Comparison of ENCODE assay signal across 23 mouse cellular contexts in genomic region chr10:77666342-77666741, GRCm38 (mm10). TPM values are rescaled to one million over a fixed set of nuclear protein-coding genes. Genes with fewer than 3 reads are reported as not detected.
DNase-seq lines count a peak whose midpoint lies in the region; ATAC-seq and TF ChIP-seq lines count a peak whose summit lies in the region.
"Had no signal": no experiment of that assay in that cellular context is flagged by ENCODE, and none has a peak within 500 bp of the region (broad histone marks: within the 10 kb centered on the region; RNA-seq: fewer than 3 reads in every experiment).

No protein-coding gene starts in this region.

- H3K9me3 ChIP-seq in stomach, postnatal 0 days (ENCODE audit: control insufficient read depth, low read length), result no peaks in the 10 kb centered on the region
- H3K9me3 ChIP-seq: heart, embryonic 10.5 days; hindbrain, embryonic 12.5 days had no signal

- no peak overlapping the region for H3K4me3 ChIP-seq in stomach, postnatal 0 days (ENCODE audit: low read depth, low read length)
- H3K4me3 ChIP-seq: erythroblast, embryonic 14.5 days; heart, embryonic 10.5 days; hindbrain, embryonic 12.5 days; layer of hippocampus, adult 2 months had no signal

- peak; percentile 34 for DNase-seq in adrenal gland, postnatal 14 days
- no peak for DNase-seq in adrenal gland, adult 8-10 months
- DNase-seq in lung, postnatal 10 days, result peak; percentile 34
- no peak for DNase-seq in lung, postnatal 36 days
- peak; percentile 56 for DNase-seq in fat pad, adult 2 months (ENCODE audit: extremely low read depth, low read depth, low spot score)
- DNase-seq in stomach, postnatal 0 days (ENCODE audit: low spot score), result no peak
- no peak for DNase-seq in left cerebral cortex, adult 18-20 months (ENCODE audit: low spot score in 2 of 2)
- no peak for DNase-seq in natural killer cell, adult 2 months (ENCODE audit: low spot score in 2 of 2)
- DNase-seq: cerebellum, adult 8-10 months; gastrocnemius, postnatal 14 days; lung, embryonic 14.5 days; right cerebral cortex, adult 18-20 months; spleen, adult 18-20 months had no signal

- H3K9ac ChIP-seq in stomach, postnatal 0 days (ENCODE audit: low read length), result no peak overlapping the region
- H3K9ac ChIP-seq: hindbrain, embryonic 12.5 days; lung, embryonic 14.5 days had no signal

- H3K27me3 ChIP-seq in stomach, postnatal 0 days (ENCODE audit: control insufficient read depth, insufficient read depth, low read length), result no peaks in the 10 kb centered on the region

- 29% methylated on average over 8 of the region's 8 CpGs for WGBS in stomach, postnatal 0 days

- no peak for TF ChIP-seq EP300 in stomach, postnatal 0 days (optimal IDR thresholded peaks at IDR 0.05)

- ATAC-seq in stomach, postnatal 0 days (ENCODE audit: low FRiP score, low TSS enrichment), result 0 out of 2 replicates have a peak, but pooled peaks have one; percentile 36
- ATAC-seq: intestine, embryonic 16.5 days had no signal

- no peaks in the 10 kb centered on the region for H3K4me1 ChIP-seq in stomach, postnatal 0 days (replicated peaks; ENCODE audit: control insufficient read depth, insufficient read depth)

- no peak overlapping the region for H3K4me2 ChIP-seq in stomach, postnatal 0 days (replicated peaks; ENCODE audit: low read depth)
- H3K4me2 ChIP-seq: hindbrain, embryonic 12.5 days; lung, embryonic 14.5 days had no signal

- no peak overlapping the region for H3K27ac ChIP-seq in stomach, postnatal 0 days (replicated peaks)
- H3K27ac ChIP-seq: heart, embryonic 10.5 days; hindbrain, embryonic 12.5 days; kidney, postnatal 0 days; layer of hippocampus, adult 2 months had no signal

- H3K36me3 ChIP-seq in stomach, postnatal 0 days (ENCODE audit: control insufficient read depth, insufficient read depth, low read length), result no peaks in the 10 kb centered on the region
- H3K36me3 ChIP-seq: heart, embryonic 10.5 days; hindbrain, embryonic 12.5 days had no signal

- TF ChIP-seq CTCF in stomach, postnatal 0 days (IDR thresholded peaks at IDR 0.05; ENCODE audit: low read depth), result no peak

RNA-seq across cellular contexts. Expression of gene Tspear, which starts 20.0 kb away (rescaled TPM):
- total RNA-seq in adrenal gland, postnatal 14 days (2021), result 0.41 TPM in 1 of 2 replicates, not detected in the other
- 1 to 10 TPM in 1 of 4 experiments, under 1 TPM in 3; 0.15 to 1.4 (median 0.81) TPM for total RNA-seq in adrenal gland, adult 8-10 months (2022)
- 0.67 and 0.74 TPM in 2 replicates for polyA plus RNA-seq in stomach, postnatal 0 days (2015; fragmentation: Nextera tagmentation; extraction: Ambion mirVana)
- under 1 TPM; 0.14 to 0.19 TPM for total RNA-seq in left cerebral cortex, adult 18-20 months (2021)
- total RNA-seq: gastrocnemius, postnatal 14 days; layer of hippocampus, adult 2 months; monocyte, adult 5-6 weeks had no signal
- polyA plus RNA-seq: erythroblast, embryonic 14.5 days had no signal

RNA-seq across cellular contexts. Expression of gene Gm19402, which starts 24.2 kb away (rescaled TPM):
- not detected in 2 replicates for total RNA-seq in adrenal gland, postnatal 14 days (2021)
- not detected for total RNA-seq in adrenal gland, adult 8-10 months (2022)
- not detected in 2 replicates for polyA plus RNA-seq in stomach, postnatal 0 days (2015; fragmentation: Nextera tagmentation; extraction: Ambion mirVana)
- total RNA-seq in left cerebral cortex, adult 18-20 months (2021), result not detected
- total RNA-seq: adrenal gland, adult 18-20 months; gastrocnemius, postnatal 14 days; layer of hippocampus, adult 2 months; liver, adult 2 months; megakaryocyte-erythroid progenitor cell, adult 5-6 weeks; monocyte, adult 5-6 weeks had no signal
- polyA plus RNA-seq: erythroblast, embryonic 14.5 days; heart, embryonic 10.5 days; hindbrain, embryonic 12.5 days; intestine, embryonic 16.5 days; kidney, postnatal 0 days; liver, adult 2 months; lung, embryonic 14.5 days had no signal

RNA-seq across cellular contexts. Expression of gene Gm9508, which starts 30.7 kb away (rescaled TPM):
- not detected in 2 replicates for total RNA-seq in adrenal gland, postnatal 14 days (2021)
- not detected for total RNA-seq in adrenal gland, adult 8-10 months (2022)
- not detected in 2 replicates for polyA plus RNA-seq in stomach, postnatal 0 days (2015; fragmentation: Nextera tagmentation; extraction: Ambion mirVana)
- not detected for total RNA-seq in left cerebral cortex, adult 18-20 months (2021)
- total RNA-seq: adrenal gland, adult 18-20 months; gastrocnemius, postnatal 14 days; layer of hippocampus, adult 2 months; liver, adult 2 months; megakaryocyte-erythroid progenitor cell, adult 5-6 weeks; monocyte, adult 5-6 weeks had no signal
- polyA plus RNA-seq: erythroblast, embryonic 14.5 days; heart, embryonic 10.5 days; hindbrain, embryonic 12.5 days; intestine, embryonic 16.5 days; kidney, postnatal 0 days; liver, adult 2 months; lung, embryonic 14.5 days had no signal

RNA-seq across cellular contexts. Expression of gene Gm10272, which starts 40.1 kb away (rescaled TPM):
- total RNA-seq in adrenal gland, postnatal 14 days (2021), result not detected in 2 replicates
- not detected for total RNA-seq in adrenal gland, adult 8-10 months (2022)
- polyA plus RNA-seq in stomach, postnatal 0 days (2015; fragmentation: Nextera tagmentation; extraction: Ambion mirVana), result not detected in 2 replicates
- total RNA-seq in left cerebral cortex, adult 18-20 months (2021), result not detected
- total RNA-seq: adrenal gland, adult 18-20 months; gastrocnemius, postnatal 14 days; layer of hippocampus, adult 2 months; liver, adult 2 months; megakaryocyte-erythroid progenitor cell, adult 5-6 weeks; monocyte, adult 5-6 weeks had no signal
- polyA plus RNA-seq: erythroblast, embryonic 14.5 days; heart, embryonic 10.5 days; hindbrain, embryonic 12.5 days; intestine, embryonic 16.5 days; kidney, postnatal 0 days; liver, adult 2 months; lung, embryonic 14.5 days had no signal

RNA-seq across cellular contexts. Expression of gene Ube2g2, which starts 44.3 kb away (rescaled TPM):
- total RNA-seq in adrenal gland, postnatal 14 days (2021), result 49.8 and 50.2 TPM in 2 replicates
- total RNA-seq in adrenal gland, adult 8-10 months (2022), result 10 to 100 TPM; 46.0 to 63.0 (median 53.7) TPM
- 53.8 and 54.5 TPM in 2 replicates for polyA plus RNA-seq in stomach, postnatal 0 days (2015; fragmentation: Nextera tagmentation; extraction: Ambion mirVana)
- total RNA-seq in left cerebral cortex, adult 18-20 months (2021), result 10 to 100 TPM; 46.1 to 53.8 TPM

Comparison
In these comparisons a context has a peak if more than half of its experiments do, and no peak if none do; other contexts are left out.
1. DNase-seq: peak in adrenal gland, postnatal 14 days (single experiment), lung, postnatal 10 days (single experiment) and fat pad, adult 2 months (single experiment); none in adrenal gland, adult 8-10 months (single experiment), lung, postnatal 36 days (single experiment), stomach, postnatal 0 days (single experiment), left cerebral cortex, adult 18-20 months (0 of 2) and natural killer cell, adult 2 months (0 of 2).